In the genomic region with DNA sequence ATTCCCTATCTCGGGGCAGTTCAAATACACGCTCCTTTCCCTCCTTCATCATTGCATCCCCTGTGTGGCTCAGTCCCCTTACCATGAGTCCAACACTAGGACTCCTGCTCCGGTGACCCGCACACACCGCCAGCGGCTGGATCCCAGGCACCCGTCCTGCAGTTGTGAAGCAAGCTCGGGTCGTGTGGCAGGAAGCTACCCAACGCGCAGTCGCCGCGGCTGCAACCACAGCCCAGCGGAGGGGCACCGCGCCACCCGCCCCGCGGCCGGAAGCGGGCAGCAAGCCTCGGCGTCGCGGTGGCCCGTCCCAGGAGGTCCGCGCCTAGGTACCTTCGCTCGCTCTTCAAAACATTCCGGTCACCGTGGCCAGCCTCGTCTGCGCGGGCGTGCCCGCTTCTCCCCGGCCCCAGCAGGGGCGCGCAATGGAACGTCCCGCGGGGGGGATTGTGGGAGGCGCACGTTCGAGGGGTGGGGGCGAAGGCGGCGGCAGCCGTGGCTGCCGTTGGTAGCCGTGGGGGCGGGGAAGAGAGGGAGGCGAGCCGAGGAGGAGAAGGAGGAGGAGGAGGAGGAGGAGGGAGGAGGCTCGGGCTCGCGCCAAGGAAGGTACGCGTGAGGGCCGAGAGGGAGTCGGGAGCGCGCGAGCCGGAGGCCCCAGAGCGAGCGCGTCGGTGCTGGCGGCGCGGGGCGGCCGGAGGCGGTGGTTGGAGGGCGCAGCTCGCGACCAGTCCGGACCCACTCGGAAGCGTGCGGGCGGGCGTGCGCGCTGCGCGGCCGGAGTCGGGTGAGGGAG, we compare ENCODE assay signal across 8 mouse cellular contexts. TPM values are rescaled to one million over a fixed set of nuclear protein-coding genes. Genes with fewer than 3 reads are reported as not detected.
A peak's percentile ranks its signal among the peaks of the same experiment; 100 is the strongest.
DNase-seq lines count a peak whose midpoint lies in the region; ATAC-seq and TF ChIP-seq lines count a peak whose summit lies in the region.

No protein-coding gene starts in this region.

- H3K4me3 ChIP-seq in MEL (ENCODE audit: control insufficient read depth in 1 of 2, insufficient read depth in 1 of 2, low read depth in 2 of 2, low read length in 2 of 2): peak overlapping the region; percentile 94 to 96
- H3K4me3 ChIP-seq in forebrain, embryonic 16.5 days (replicated peaks; ENCODE audit: low read length): peak overlapping the region; percentile 99
- H3K4me3 ChIP-seq in layer of hippocampus, adult 2 months: peak overlapping the region; percentile 84
- H3K4me3 ChIP-seq in lung, embryonic 14.5 days (ENCODE audit: low read depth, low read length): peak overlapping the region; percentile 86

- WGBS in forebrain, embryonic 16.5 days: under 1% methylated on average over 70 of the region's 92 CpGs
- WGBS in lung, embryonic 14.5 days: under 1% methylated on average over 71 of the region's 92 CpGs

- peak overlapping the region; percentile 92 for H3K9ac ChIP-seq in MEL (ENCODE audit: control insufficient read depth, low read depth, low read length, poor library complexity, severe bottlenecking)
- H3K9ac ChIP-seq in forebrain, embryonic 16.5 days (replicated peaks; ENCODE audit: low read depth, low read length): peak overlapping the region; percentile 96
- peak overlapping the region; percentile 98 for H3K9ac ChIP-seq in lung, embryonic 14.5 days

- peak; percentile 91 for ATAC-seq in forebrain, embryonic 16.5 days
- peak; percentile 96 for ATAC-seq in lung, embryonic 14.5 days (ENCODE audit: insufficient read depth)
- ATAC-seq in neutrophil, adult 5-6 weeks (ENCODE audit: extremely low read depth, insufficient number of reproducible peaks, low FRiP score, poor library complexity, severe bottlenecking): peak; percentile 59

- TF ChIP-seq EP300 in MEL (IDR thresholded peaks at IDR 0.05; ENCODE audit: low read depth in 1 of 2, low read length in 2 of 2): peak in 1 of 2 experiments; percentile 52; a peak in 2 of 4 replicates

- H3K36me3 ChIP-seq in MEL (ENCODE audit: control insufficient read depth in 1 of 2, insufficient read depth in 2 of 2, low read length in 2 of 2): peaks cover 0 to 38% of the 10 kb centered on the region in 2 experiments; a peak in 3 of 4 replicates
- H3K36me3 ChIP-seq in forebrain, embryonic 16.5 days (ENCODE audit: control insufficient read depth, insufficient read depth): no peaks in the 10 kb centered on the region
- H3K36me3 ChIP-seq in lung, embryonic 14.5 days (ENCODE audit: insufficient read depth): no peaks in the 10 kb centered on the region

- H3K27ac ChIP-seq in MEL (ENCODE audit: control insufficient read depth, low read depth, low read length): peak overlapping the region; percentile 90
- H3K27ac ChIP-seq in forebrain, embryonic 16.5 days (ENCODE audit: low read length): peak overlapping the region; percentile 99
- H3K27ac ChIP-seq in layer of hippocampus, adult 2 months: peak overlapping the region; percentile 99
- peak overlapping the region; percentile 99 for H3K27ac ChIP-seq in lung, embryonic 14.5 days (ENCODE audit: low read depth)

- peak; percentile 94 for TF ChIP-seq POLR2A in MEL (IDR thresholded peaks at IDR 0.05; ENCODE audit: control insufficient read depth in 1 of 2, insufficient read depth in 1 of 2, low read depth in 1 of 2, low read length in 2 of 2, poor library complexity in 1 of 2)

- no peaks in the 10 kb centered on the region for H3K9me3 ChIP-seq in MEL (replicated peaks; ENCODE audit: insufficient read depth, low read length)
- H3K9me3 ChIP-seq in forebrain, embryonic 16.5 days (ENCODE audit: control insufficient read depth, low read length): no peaks in the 10 kb centered on the region
- H3K9me3 ChIP-seq in lung, embryonic 14.5 days (ENCODE audit: low read depth, low read length): no peaks in the 10 kb centered on the region

- peak overlapping the region; percentile 63 for H3K4me2 ChIP-seq in forebrain, embryonic 16.5 days (ENCODE audit: low read length)
- peak overlapping the region; percentile 81 for H3K4me2 ChIP-seq in lung, embryonic 14.5 days

- 0 out of 6 replicates have a peak, but pooled peaks of 1 of the 3 experiments have one; percentile 0 for TF ChIP-seq CTCF in MEL (IDR thresholded peaks at IDR 0.05 in 2 of 3, conservative IDR thresholded peaks at IDR 0.05 in 1 of 3; ENCODE audit: control insufficient read depth in 1 of 3, insufficient read depth in 1 of 3, low read depth in 2 of 3, low read length in 3 of 3, poor library complexity in 1 of 3, severe bottlenecking in 1 of 3)
- TF ChIP-seq CTCF in layer of hippocampus, adult 2 months (conservative IDR thresholded peaks at IDR 0.05): no peak; the same call in 1 of the 2 replicates
- TF ChIP-seq CTCF in lung, embryonic 14.5 days (IDR thresholded peaks at IDR 0.05; ENCODE audit: low read depth): peak; percentile 34

- peak; percentile 97 for DNase-seq in MEL (ENCODE audit: low read depth, low spot score)
- DNase-seq in cerebellum, adult 11-12 months: peak; percentile 91
- DNase-seq in heart, postnatal 36 days: peak; percentile 86 to 91
- DNase-seq in layer of hippocampus, adult 2 months (ENCODE audit: low spot score in 2 of 2): peak; percentile 84 to 85
- DNase-seq in lung, embryonic 14.5 days: peak; percentile 94
- DNase-seq in testis, postnatal 14 days (ENCODE audit: low spot score): peak; percentile 92

- peaks cover 9 to 23% of the 10 kb centered on the region in 2 experiments for H3K4me1 ChIP-seq in MEL (ENCODE audit: control insufficient read depth in 1 of 2, insufficient read depth in 2 of 2, low read length in 2 of 2)
- peaks cover 36% of the 10 kb centered on the region for H3K4me1 ChIP-seq in forebrain, embryonic 16.5 days (replicated peaks; ENCODE audit: control insufficient read depth, insufficient read depth, low read length)
- peaks cover 15% of the 10 kb centered on the region; the same call in 1 of the 2 replicates for H3K4me1 ChIP-seq in lung, embryonic 14.5 days (ENCODE audit: insufficient read depth)

- intact Hi-C loops in heart, postnatal 36 days (cut with DNase I): loop anchor here (10.0 kb wide), 1 partner anchor 215 kb away; a partner anchor contains a TSS

- no peaks in the 10 kb centered on the region for H3K27me3 ChIP-seq in MEL (ENCODE audit: control insufficient read depth in 1 of 2, insufficient read depth in 2 of 2, low read length in 2 of 2)
- no peaks in the 10 kb centered on the region for H3K27me3 ChIP-seq in forebrain, embryonic 16.5 days (replicated peaks; ENCODE audit: control insufficient read depth, insufficient read depth, low read length)
- H3K27me3 ChIP-seq in lung, embryonic 14.5 days (ENCODE audit: insufficient read depth, low read length): no peaks in the 10 kb centered on the region

- H3K79me2 ChIP-seq in MEL (ENCODE audit: control insufficient read depth, insufficient read depth, low read length, poor library complexity): peaks cover 86% of the 10 kb centered on the region

- TF ChIP-seq RAD21 in MEL (IDR thresholded peaks at IDR 0.05; ENCODE audit: low read depth, low read length): no peak

TF ChIP-seq in MEL, 35 proteins besides CTCF, POLR2A, EP300 and RAD21 (continues in another document):
- TF ChIP-seq E2F4 (IDR thresholded peaks at IDR 0.05; ENCODE audit: borderline replicate concordance, low read depth, low read length): no peak
- TF ChIP-seq KAT2A (conservative IDR thresholded peaks at IDR 0.05; ENCODE audit: low read depth, low read length): no peak; the same call in 1 of the 2 replicates
- TF ChIP-seq MXI1 (IDR thresholded peaks at IDR 0.05; ENCODE audit: low read depth, low read length): peak; percentile 86
- peak; percentile 62 for TF ChIP-seq ETS1 (IDR thresholded peaks at IDR 0.05; ENCODE audit: low read depth, low read length)
- TF ChIP-seq JUND (IDR thresholded peaks at IDR 0.05; ENCODE audit: low read depth, low read length): no peak
- TF ChIP-seq NRF1 (IDR thresholded peaks at IDR 0.05; ENCODE audit: insufficient read depth, low read depth, low read length, poor library complexity, severe bottlenecking): peak; percentile 77
- peak; percentile 74; the same call in 1 of the 2 replicates for TF ChIP-seq UBTF (IDR thresholded peaks at IDR 0.05; ENCODE audit: borderline replicate concordance, insufficient read depth, low read depth, low read length)
- TF ChIP-seq ZC3H11A (IDR thresholded peaks at IDR 0.05; ENCODE audit: low read depth, low read length): no peak
- no peak for TF ChIP-seq CHD2 (IDR thresholded peaks at IDR 0.05; ENCODE audit: low read length)
- TF ChIP-seq MAFK (IDR thresholded peaks at IDR 0.05; ENCODE audit: borderline replicate concordance, low read depth, low read length): 0 out of 2 replicates have a peak, but pooled peaks have one; percentile 13
- peak; percentile 71; the same call in 1 of the 2 replicates for TF ChIP-seq MYB (IDR thresholded peaks at IDR 0.05; ENCODE audit: low read depth, low read length)
- TF ChIP-seq MAX (IDR thresholded peaks at IDR 0.05; ENCODE audit: low read length): peak; percentile 63

RNA-seq across cellular contexts. Expression of a gene that starts 0.4 kb away (rescaled TPM):
- 9.6 and 10.3 TPM in 2 replicates for total RNA-seq in MEL (2012; rRNA removed)
- 10 to 100 TPM; 12.8 to 22.2 TPM for polyA plus RNA-seq in MEL (2012; ENCODE audit: insufficient read depth in 1 of 2, insufficient read length in 2 of 2, low read depth in 1 of 2, low replicate concordance in 2 of 2, missing spikeins in 1 of 2)
- 22.6 and 24.6 TPM in 2 replicates for polyA plus RNA-seq in forebrain, embryonic 16.5 days (2015; fragmentation: Nextera tagmentation; extraction: Ambion mirVana)
- total RNA-seq in heart, postnatal 36 days (2021): 10 to 100 TPM; 37.7 to 39.9 TPM
- 10 to 100 TPM; 88.9 to 94.5 TPM for total RNA-seq in layer of hippocampus, adult 2 months (2021)
- 22.9 and 23.1 TPM in 2 replicates for polyA plus RNA-seq in lung, embryonic 14.5 days (2014; fragmentation: Nextera tagmentation; extraction: Ambion mirVana)
- total RNA-seq in neutrophil, adult 5-6 weeks (2017): 100 and 110 TPM in 2 replicates

RNA-seq across cellular contexts. Expression of a gene that starts 1.0 kb away (rescaled TPM):
- 192 and 247 TPM in 2 replicates for total RNA-seq in MEL (2012; rRNA removed)
- 100 to 1,000 TPM in 1 of 2 experiments, not detected in 1; 293 TPM for polyA plus RNA-seq in MEL (2012; ENCODE audit: insufficient read depth in 1 of 2, insufficient read length in 2 of 2, low read depth in 1 of 2, low replicate concordance in 2 of 2, missing spikeins in 1 of 2)
- 161 and 168 TPM in 2 replicates for polyA plus RNA-seq in forebrain, embryonic 16.5 days (2015; fragmentation: Nextera tagmentation; extraction: Ambion mirVana)
- total RNA-seq in heart, postnatal 36 days (2021): 100 to 1,000 TPM; 128 to 152 TPM
- total RNA-seq in layer of hippocampus, adult 2 months (2021): 100 to 1,000 TPM; 107 to 108 TPM
- polyA plus RNA-seq in lung, embryonic 14.5 days (2014; fragmentation: Nextera tagmentation; extraction: Ambion mirVana): 126 and 139 TPM in 2 replicates
- total RNA-seq in neutrophil, adult 5-6 weeks (2017): 43.1 and 54.6 TPM in 2 replicates

RNA-seq across cellular contexts. Expression of a gene that starts 36.2 kb away (rescaled TPM):
- 70.6 and 82.6 TPM in 2 replicates for total RNA-seq in MEL (2012; rRNA removed)
- 100 to 1,000 TPM in 1 of 2 experiments, not detected in 1; 101 TPM for polyA plus RNA-seq in MEL (2012; ENCODE audit: insufficient read depth in 1 of 2, insufficient read length in 2 of 2, low read depth in 1 of 2, low replicate concordance in 2 of 2, missing spikeins in 1 of 2)
- 44.5 and 47.7 TPM in 2 replicates for polyA plus RNA-seq in forebrain, embryonic 16.5 days (2015; fragmentation: Nextera tagmentation; extraction: Ambion mirVana)
- 10 to 100 TPM; 14.1 to 15.7 TPM for total RNA-seq in heart, postnatal 36 days (2021)
- 10 to 100 TPM; 22.5 to 25.0 TPM for total RNA-seq in layer of hippocampus, adult 2 months (2021)
- 47.9 and 51.4 TPM in 2 replicates for polyA plus RNA-seq in lung, embryonic 14.5 days (2014; fragmentation: Nextera tagmentation; extraction: Ambion mirVana)
- total RNA-seq in neutrophil, adult 5-6 weeks (2017): 8.5 and 12.8 TPM in 2 replicates

Comparison
In these comparisons a context has a peak if more than half of its experiments do, and no peak if none do; other contexts are left out.
1. Peak in every context shown above with its lines: DNase-seq, ATAC-seq, H3K4me3 ChIP-seq and H3K27ac ChIP-seq.